Mouse (Mus musculus): ENCODE results near the gene Map4k5.

Map4k5 gene

DNA sequence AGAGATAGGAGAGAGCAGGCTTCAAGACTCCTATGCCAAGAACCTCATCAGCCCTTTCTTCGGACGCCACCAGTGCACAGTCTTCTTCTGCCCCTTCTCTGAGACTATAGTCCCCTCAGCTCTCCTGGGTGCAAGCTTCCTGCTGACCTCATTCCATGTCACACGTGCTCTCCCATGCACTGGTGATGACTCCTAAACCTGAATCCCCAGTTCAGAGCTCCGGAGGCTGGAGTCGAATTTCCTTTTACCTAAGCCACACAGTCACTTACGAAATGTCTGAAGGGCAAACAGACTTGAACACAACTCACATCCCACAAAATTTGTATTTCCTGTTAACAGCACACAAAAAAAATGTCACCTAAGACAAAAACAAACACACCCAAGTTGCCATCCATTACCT lies 5.2 kb downstream of the Map4k5 start:
- DNase-seq (ENCODE audit: low read depth, low spot score), result no peak

DNA sequence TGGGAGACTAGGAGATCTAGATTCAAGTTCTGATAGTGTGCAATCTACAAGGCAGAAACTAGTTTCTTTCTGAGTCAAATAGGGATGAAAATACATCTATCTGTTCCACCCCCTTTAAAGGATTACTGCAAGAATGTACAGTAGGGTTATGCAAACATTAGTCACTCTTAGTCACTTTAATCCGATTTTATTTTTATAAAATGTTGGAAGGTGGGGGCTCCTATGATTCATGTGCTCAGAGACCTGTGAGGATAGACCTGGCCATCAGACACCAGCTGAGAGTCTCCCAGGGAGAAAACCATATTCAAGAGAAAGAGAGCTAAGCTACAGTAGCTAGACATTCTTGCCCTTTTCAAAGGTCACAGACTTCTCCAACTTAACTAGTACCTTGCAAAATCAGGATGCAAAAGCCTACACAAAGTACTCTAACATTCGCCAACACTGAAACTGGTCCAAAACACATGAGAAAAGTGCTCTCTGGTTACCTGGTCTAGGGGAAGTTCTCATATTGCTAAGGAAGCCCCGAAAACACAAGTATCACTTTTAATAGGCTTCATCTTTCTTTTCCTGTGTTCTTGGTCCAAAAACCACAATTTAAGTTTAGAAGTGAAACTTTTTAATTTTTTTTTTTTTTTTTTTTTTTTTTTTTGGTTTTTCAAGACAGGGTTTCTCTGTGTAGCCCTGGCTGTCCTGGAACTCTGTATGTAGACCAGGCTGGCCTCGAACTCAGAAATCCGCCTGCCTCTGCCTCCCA lies 7.7 kb downstream of the Map4k5 start:
- no peak for DNase-seq (ENCODE audit: low read depth, low spot score)

DNA sequence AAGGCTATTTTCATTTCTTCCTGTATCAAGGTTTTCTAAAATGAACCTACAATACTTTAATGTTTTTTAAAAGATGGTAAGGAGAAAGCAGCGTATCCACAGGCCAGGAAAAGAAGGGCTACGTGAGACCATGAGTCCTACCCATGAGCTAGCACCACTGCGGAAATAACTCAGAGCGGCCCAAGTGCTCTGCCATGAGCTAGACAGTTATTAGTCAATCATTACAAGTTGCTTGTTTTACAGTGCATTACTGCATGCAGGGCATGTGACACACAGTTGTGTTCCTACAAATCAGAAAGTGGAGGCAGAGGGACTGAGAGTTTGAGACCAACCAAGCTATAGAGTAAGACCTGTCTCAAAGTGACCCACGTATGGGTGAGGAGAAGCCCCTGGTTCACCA lies 8.9 kb downstream of the Map4k5 start:
- no peak for DNase-seq (ENCODE audit: low read depth, low spot score)

DNA sequence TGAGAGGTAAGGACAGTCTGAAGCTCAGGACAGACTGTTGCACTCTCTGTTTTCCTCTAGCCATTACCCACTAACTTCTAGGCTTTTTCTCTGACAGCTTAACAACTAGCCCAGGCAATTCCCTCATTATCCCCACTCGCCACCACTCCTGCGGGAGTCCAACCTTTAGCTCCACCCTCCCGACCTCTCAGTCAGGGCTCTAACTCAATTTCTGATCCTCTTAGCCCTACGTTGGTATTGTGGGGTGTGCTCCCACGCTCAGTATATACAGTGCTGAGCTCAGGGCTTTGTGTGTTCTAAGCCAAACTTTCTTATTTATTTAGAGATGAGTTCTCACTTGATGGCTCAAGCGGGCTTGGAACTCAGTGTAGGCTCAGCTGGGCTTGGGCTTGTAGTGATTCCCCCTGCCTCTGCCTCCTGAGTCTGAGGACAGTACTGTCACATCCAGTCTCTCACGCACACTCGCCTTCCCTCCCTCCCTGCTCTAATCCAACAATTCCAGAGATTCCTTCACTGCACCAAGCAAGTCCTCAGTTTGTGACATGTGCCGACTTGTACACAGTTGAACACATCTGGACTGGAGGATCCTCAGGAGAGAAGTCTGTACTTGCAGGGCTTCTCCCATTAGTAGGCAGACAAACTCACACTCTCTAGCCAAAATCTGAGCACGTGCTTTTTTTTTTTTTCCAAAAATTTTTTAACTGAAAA lies 11.6 kb downstream of the Map4k5 start:
- DNase-seq (ENCODE audit: low read depth, low spot score), result no peak

- no peak for DNase-seq (ENCODE audit: low read depth, low spot score)
Measured at GRCm38 (mm10) chr12:69879739-69880138, 13.3 kb downstream of the Map4k5 start.

- DNase-seq (ENCODE audit: low read depth, low spot score), result no peak
Measured at GRCm38 (mm10) chr12:69879172-69879665, 13.8 kb downstream of the Map4k5 start.

- DNase-seq (ENCODE audit: low read depth, low spot score), result no peak
Measured at GRCm38 (mm10) chr12:69877842-69878363, 15.1 kb downstream of the Map4k5 start.

DNA sequence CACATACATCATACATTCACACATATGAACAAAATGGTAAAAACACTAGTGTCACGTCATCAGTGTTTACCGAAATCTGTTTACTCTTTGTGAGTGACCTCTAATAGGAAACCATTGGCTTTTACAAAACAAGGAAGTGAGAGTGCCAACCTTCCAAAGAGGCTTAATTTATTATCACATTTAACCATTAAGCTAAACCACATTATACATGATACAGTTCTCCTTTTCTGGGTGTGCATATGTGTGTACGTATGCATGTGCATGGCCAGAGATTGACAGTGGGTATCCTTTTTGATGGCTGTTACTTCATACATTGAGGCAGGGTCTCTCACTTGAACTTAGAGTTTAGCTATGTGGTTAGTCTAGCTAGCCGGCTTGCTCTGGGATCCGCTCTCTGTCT lies 21.4 kb downstream of the Map4k5 start:
- DNase-seq (ENCODE audit: low read depth, low spot score), result no peak

DNA sequence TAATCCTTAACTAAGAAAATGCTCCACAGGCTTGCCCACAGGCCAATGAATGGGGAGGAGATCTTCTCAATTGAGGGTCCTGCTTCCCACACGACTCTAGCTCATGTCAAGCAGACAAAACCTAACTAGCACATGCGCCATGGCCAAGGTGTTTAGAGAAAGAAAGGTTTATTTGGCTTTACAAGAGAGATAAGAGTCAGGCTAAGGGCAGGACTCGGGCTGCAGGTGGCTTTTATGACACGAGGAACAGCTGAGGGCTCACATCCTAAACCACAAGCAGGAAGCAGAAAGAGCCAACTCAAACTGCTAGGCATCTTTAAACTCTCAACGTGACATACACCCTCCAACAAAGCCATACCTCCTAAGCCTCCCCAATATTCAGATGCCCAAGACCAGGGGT lies 25.7 kb downstream of the Map4k5 start:
- no peak for DNase-seq (ENCODE audit: low read depth, low spot score)

GRCm38 (mm10) chr12:69864164-69864692 lies 28.8 kb downstream of the Map4k5 start:
- DNase-seq (ENCODE audit: low read depth, low spot score), result no peak

DNA sequence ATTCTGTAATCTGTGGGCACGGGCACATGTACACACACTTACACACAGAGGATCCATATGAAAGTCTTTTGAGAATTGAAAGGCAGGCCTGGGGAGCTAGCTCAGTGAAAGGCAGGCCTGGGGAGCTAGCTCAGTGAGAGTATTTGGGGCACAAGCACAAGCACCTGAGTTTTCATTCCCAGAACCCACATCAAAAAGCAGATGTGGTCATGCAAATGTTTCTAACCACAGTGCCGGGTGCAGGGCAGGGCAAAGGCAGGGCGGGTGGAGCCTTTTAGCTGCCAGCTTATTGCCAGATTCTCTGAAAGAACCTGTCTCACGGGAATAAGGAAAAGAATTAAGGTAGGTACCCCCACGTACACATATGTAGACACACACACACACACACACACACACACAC lies 29.5 kb downstream of the Map4k5 start:
- DNase-seq (ENCODE audit: low read depth, low spot score), result no peak

DNA sequence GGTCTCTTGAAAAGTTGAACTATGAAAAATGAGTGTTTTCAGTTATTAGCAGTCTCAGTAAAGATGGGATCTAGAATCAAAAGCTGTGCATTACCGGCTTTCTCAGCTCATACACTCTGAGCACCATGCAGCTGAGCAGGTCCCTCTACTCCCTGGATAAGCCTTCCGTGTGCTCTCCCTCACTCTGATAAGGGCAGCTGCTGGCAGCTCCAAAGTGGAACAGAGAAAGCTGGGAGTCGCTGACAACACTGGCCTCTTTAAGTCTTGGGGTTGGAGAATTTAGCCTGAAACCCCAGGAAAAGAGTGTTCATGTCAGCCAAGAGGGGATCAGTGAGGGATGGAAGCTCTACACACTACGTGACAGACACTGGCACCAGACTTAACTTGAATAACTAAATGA lies 34.2 kb downstream of the Map4k5 start:
- DNase-seq (ENCODE audit: low read depth, low spot score), result no peak

GRCm38 (mm10) chr12:69857597-69857996 lies 35.4 kb downstream of the Map4k5 start:
- DNase-seq (ENCODE audit: low read depth, low spot score), result no peak

DNA sequence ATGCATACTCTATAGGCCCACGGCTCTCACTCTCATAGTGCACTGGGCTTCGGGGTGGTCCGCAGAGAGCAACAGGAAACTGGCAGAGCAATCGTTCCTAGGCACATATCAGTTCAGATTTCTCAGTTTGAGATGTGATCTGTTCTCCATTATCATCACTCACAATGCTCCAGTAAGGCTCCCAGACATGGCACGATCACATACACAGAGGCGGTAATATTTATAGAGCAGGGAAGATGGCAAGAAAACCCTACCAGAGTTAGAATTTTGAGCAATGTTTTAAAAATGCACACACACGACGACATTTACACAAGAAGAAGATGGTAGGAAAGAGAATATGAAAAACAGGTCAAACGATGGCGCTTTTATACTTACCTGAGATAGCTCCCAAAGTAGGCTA lies 36.6 kb downstream of the Map4k5 start:
- DNase-seq (ENCODE audit: low read depth, low spot score), result no peak

DNA sequence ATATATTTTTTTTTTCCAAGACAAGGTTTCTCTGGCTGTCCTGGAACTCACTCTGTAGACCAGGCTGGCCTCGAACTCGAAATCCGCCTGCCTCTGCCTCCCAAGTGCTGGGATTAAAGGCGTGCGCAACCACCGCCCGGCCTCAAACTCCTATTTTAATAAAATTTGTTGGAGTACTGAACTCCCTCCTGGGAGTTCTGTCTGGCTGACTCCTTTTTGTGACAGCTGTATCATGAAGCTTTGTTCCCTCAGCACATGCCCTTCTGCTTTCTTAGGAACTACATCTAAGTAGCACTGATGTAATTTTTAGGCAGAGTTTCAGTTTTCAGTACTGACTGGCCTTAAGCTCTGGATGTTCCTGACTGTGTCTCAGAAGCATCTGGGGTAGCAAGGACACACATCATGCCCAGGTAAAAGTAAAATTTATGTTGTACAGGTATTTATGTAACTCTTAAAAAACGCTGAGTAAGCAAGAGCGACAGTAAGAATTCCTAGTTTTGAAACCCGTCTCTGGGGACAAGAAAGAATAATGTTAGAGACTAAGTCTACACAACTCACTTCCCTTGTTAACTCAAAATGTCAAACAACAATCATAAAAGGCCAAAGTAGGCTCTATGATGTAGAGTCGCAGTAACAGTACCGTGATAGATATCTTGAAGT lies 37.2 kb downstream of the Map4k5 start:
- DNase-seq (ENCODE audit: low read depth, low spot score), result no peak

DNA sequence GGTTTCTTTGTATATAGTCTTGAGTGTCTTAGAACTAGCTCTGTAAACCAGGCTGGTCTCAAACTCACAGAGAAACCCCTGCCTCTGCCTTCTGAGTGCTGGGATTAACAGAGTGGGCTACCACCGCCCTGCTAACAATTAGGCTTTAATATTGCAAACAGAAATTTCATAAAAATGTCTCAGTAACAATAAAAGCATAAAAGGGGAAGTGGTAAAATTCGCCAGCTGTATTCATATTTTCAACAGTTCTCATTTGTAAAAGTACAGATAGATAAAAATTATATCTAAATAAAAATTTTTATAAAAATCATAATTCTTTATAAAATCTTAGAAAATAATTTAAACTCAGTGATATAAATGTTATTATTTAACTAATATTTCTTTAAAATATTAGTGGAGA lies 39.1 kb downstream of the Map4k5 start:
- no peak for DNase-seq (ENCODE audit: low read depth, low spot score)

- DNase-seq (ENCODE audit: low read depth, low spot score), result no peak
Measured at GRCm38 (mm10) chr12:69853387-69853786, 39.6 kb downstream of the Map4k5 start.

DNA sequence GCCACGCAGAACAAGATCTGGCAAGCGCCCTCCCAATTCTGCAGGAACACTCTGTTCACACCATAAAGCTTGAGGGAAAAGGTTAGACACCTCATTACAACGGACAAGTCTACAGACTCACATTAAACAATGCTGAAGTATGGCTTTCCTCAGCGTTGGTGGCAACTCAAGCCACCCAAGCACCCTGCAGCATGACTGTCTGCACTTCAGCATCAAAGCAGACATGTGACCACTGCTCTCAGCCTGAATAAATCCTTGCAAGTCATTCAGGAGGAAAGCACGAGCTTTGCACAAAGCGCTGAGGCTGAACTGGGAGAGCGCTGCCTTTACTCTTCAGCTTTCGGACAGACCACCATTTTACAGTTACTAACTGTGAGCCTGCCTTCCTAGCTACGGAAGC lies 40.7 kb downstream of the Map4k5 start:
- DNase-seq (ENCODE audit: low read depth, low spot score), result no peak

- DNase-seq (ENCODE audit: low read depth, low spot score), result no peak
Measured at GRCm38 (mm10) chr12:69848083-69848878, 44.7 kb downstream of the Map4k5 start.

GRCm38 (mm10) chr12:69846499-69846898 lies 46.5 kb downstream of the Map4k5 start:
- no peak for DNase-seq (ENCODE audit: low read depth, low spot score)

GRCm38 (mm10) chr12:69845722-69846121 lies 47.3 kb downstream of the Map4k5 start:
- DNase-seq (ENCODE audit: low read depth, low spot score), result no peak

Data from brain, embryonic 18.5 days (tissue).